Mouse (Mus musculus): ENCODE data around the gene Lhfpl2.

GRCm38 (mm10) chr13:94182026-94182425 is 124.4 kb downstream of the Lhfpl2 start:
- TF ChIP-seq CTCF (IDR thresholded peaks at IDR 0.05; ENCODE audit: control insufficient read depth, insufficient read depth, insufficient replicate concordance, low read depth, low read length) (no peak), POLR2A (IDR thresholded peaks at IDR 0.05; ENCODE audit: control insufficient read depth, low read depth, low read length) (no peak)

Data from testis, adult 2 months (tissue).